8 mouse cellular contexts compared by ENCODE assay signal in genomic region chr4:149517868-149518340, GRCm38 (mm10). TPM values are rescaled to one million over a fixed set of nuclear protein-coding genes. Genes with fewer than 3 reads are reported as not detected.
A peak's percentile ranks its signal among the peaks of the same experiment; 100 is the strongest.
DNase-seq lines count a peak whose midpoint lies in the region; ATAC-seq lines count a peak whose summit lies in the region.

Ctnnbip1 (plus strand) TSS chr4:149518236.

- peak within 1 kb of the TSS; percentile 93 for H3K4me2 ChIP-seq in intestine, embryonic 14.5 days (ENCODE audit: low read length)

- peak within 1 kb of the TSS; percentile 47; the same call in 1 of the 2 replicates for H3K27ac ChIP-seq in intestine, embryonic 14.5 days (ENCODE audit: low read depth)

- intact Hi-C loops in left cerebral cortex, postnatal 14 days (cut with DNase I) = no loop called here

- no peaks in the 10 kb centered on the region for H3K27me3 ChIP-seq in intestine, embryonic 14.5 days (replicated peaks; ENCODE audit: control insufficient read depth, insufficient read depth, low read length)

- no peaks in the 10 kb centered on the region for H3K9me3 ChIP-seq in intestine, embryonic 14.5 days (ENCODE audit: control insufficient read depth, low read length)

- H3K36me3 ChIP-seq in intestine, embryonic 14.5 days (ENCODE audit: control insufficient read depth, insufficient read depth, low read length) = no peaks in the 10 kb centered on the region

- ATAC-seq in intestine, embryonic 14.5 days (replicated peaks; ENCODE audit: low FRiP score, low TSS enrichment, low read depth) = peak; percentile 98

- peaks cover 2% of the 10 kb centered on the region; the same call in 1 of the 2 replicates for H3K4me1 ChIP-seq in intestine, embryonic 14.5 days (replicated peaks; ENCODE audit: control insufficient read depth, insufficient read depth, low read length)

- peak; percentile 99 for DNase-seq in adrenal gland, adult (ENCODE audit: inconsistent age in 2 of 2, low spot score in 1 of 2)
- DNase-seq in embryo, embryonic 10.5 days (ENCODE audit: low spot score) = peak; percentile 98
- peak; percentile 99 for DNase-seq in gastrocnemius, postnatal 25 days
- peak; percentile 95 for DNase-seq in intestine, embryonic 14.5 days (ENCODE audit: low spot score)
- DNase-seq in left cerebral cortex, postnatal 14 days (ENCODE audit: low spot score in 2 of 2) = peak; percentile 93 to 96
- peak; percentile 97 for DNase-seq in mesoderm, embryonic 11.5 days (ENCODE audit: low read depth, low spot score)
- peak; percentile 93 to 95 for DNase-seq in right cerebral cortex, postnatal 36 days (ENCODE audit: low spot score in 2 of 2)
- DNase-seq in yolk sac, embryonic 10.5 days (ENCODE audit: low spot score) = peak; percentile 99

- H3K4me3 ChIP-seq in intestine, embryonic 14.5 days (ENCODE audit: low read depth, low read length) = peak within 1 kb of the TSS; percentile 66

- peak within 1 kb of the TSS; percentile 80 for H3K9ac ChIP-seq in intestine, embryonic 14.5 days (ENCODE audit: low read length)

- WGBS in intestine, embryonic 14.5 days = 0% methylated on average over 44 of the region's 46 CpGs

RNA-seq across cellular contexts. Expression of gene Ctnnbip1, which starts in this region (rescaled TPM):
- total RNA-seq in gastrocnemius, postnatal 25 days (2021) = 10 to 100 TPM; 24.7 to 29.6 TPM
- polyA plus RNA-seq in intestine, embryonic 14.5 days (2014; fragmentation: Nextera tagmentation; extraction: Ambion mirVana) = 53.0 and 54.3 TPM in 2 replicates
- 10 to 100 TPM; 56.1 to 56.5 TPM for total RNA-seq in left cerebral cortex, postnatal 14 days (2021)

Comparison
In these comparisons a context has a peak if more than half of its experiments do, and no peak if none do; other contexts are left out.
1. Peak in every context shown above with its lines: DNase-seq, ATAC-seq, H3K4me3 ChIP-seq and H3K27ac ChIP-seq.